Mouse (Mus musculus) mouse trophoblast stem cell (cell line): Measurements from ENCODE around the gene Adam17.

Experiments used
- in situ Hi-C, 2 experiments: fragments of 300-500 bp; cut with MseI, MboI; formaldehyde crosslinking; loops; 2 replicates in 1 of 2; 3 replicates in 1 of 2; pipeline ENCODE4 v1.15.1; 2025

Gene Adam17

GRCm38 (mm10) chr12:21362686-21363085, 10.7 kb downstream of the Adam17 start:
- in situ Hi-C loops = no loop called here

GRCm38 (mm10) chr12:21353681-21354080, 19.8 kb downstream of the Adam17 start:
- in situ Hi-C loops = no loop called here

GRCm38 (mm10) chr12:21350113-21350876, 23.1 kb downstream of the Adam17 start:
- in situ Hi-C loops = no loop called here

GRCm38 (mm10) chr12:21346972-21347371, 26.5 kb downstream of the Adam17 start:
- in situ Hi-C loops = no loop called here

- in situ Hi-C loops = no loop called here
Measured at GRCm38 (mm10) chr12:21340674-21341073, 32.8 kb downstream of the Adam17 start.

GRCm38 (mm10) chr12:21337171-21337570, 36.3 kb downstream of the Adam17 start:
- in situ Hi-C loops = no loop called here

- in situ Hi-C loops = no loop called here
Measured at GRCm38 (mm10) chr12:21335869-21336268, 37.6 kb downstream of the Adam17 start.

- in situ Hi-C loops = no loop called here
Measured at GRCm38 (mm10) chr12:21333766-21334165, 39.7 kb downstream of the Adam17 start.

GRCm38 (mm10) chr12:21333021-21333420, 40.4 kb downstream of the Adam17 start:
- in situ Hi-C loops = no loop called here

- in situ Hi-C loops = no loop called here
Measured at GRCm38 (mm10) chr12:21331711-21332110, 41.7 kb downstream of the Adam17 start.

GRCm38 (mm10) chr12:21330961-21331576, 42.4 kb downstream of the Adam17 start:
- in situ Hi-C loops = no loop called here

GRCm38 (mm10) chr12:21329661-21330400, 43.6 kb downstream of the Adam17 start:
- in situ Hi-C loops = no loop called here

- in situ Hi-C loops = no loop called here
Measured at GRCm38 (mm10) chr12:21326325-21326724, 47.1 kb downstream of the Adam17 start.

GRCm38 (mm10) chr12:21325266-21325665, 48.2 kb downstream of the Adam17 start:
- in situ Hi-C loops = no loop called here

GRCm38 (mm10) chr12:21324101-21324500, 49.3 kb downstream of the Adam17 start:
- in situ Hi-C loops = no loop called here

- in situ Hi-C loops = no loop called here
Measured at GRCm38 (mm10) chr12:21322856-21323255, 50.6 kb downstream of the Adam17 start.

- in situ Hi-C loops = no loop called here
Measured at GRCm38 (mm10) chr12:21322296-21322695, 51.1 kb downstream of the Adam17 start.

- in situ Hi-C loops = no loop called here
Measured at GRCm38 (mm10) chr12:21321170-21321569, 52.3 kb downstream of the Adam17 start.

GRCm38 (mm10) chr12:21320317-21320716, 53.1 kb downstream of the Adam17 start:
- in situ Hi-C loops = no loop called here

- in situ Hi-C loops = no loop called here
Measured at GRCm38 (mm10) chr12:21318143-21318895, 55.1 kb downstream of the Adam17 start.

- in situ Hi-C loops = no loop called here
Measured at GRCm38 (mm10) chr12:21316869-21317265, 56.6 kb downstream of the Adam17 start.
